Comparison of ENCODE assay signal across 7 mouse cellular contexts in genomic region chr9:20645121-20645520, GRCm38 (mm10). TPM values are rescaled to one million over a fixed set of nuclear protein-coding genes. Genes with fewer than 3 reads are reported as not detected.
DNase-seq lines count a peak whose midpoint lies in the region; ATAC-seq and TF ChIP-seq lines count a peak whose summit lies in the region.

No protein-coding gene starts in this region.

- peak overlapping the region; percentile 83 for H3K9ac ChIP-seq in lung, postnatal 0 days (replicated peaks; ENCODE audit: low read depth)
- H3K9ac ChIP-seq in stomach, embryonic 14.5 days (replicated peaks; ENCODE audit: low read depth, low read length): peak overlapping the region; percentile 77

- DNase-seq in lung, adult 2 months: no peak
- DNase-seq in lung, postnatal 25 days (ENCODE audit: low spot score): no peak
- DNase-seq in lung, postnatal 0 days (ENCODE audit: low spot score): peak; percentile 36
- DNase-seq in adrenal gland, adult 18-20 months (ENCODE audit: low spot score in 2 of 2): no peak

- H3K4me3 ChIP-seq in lung, adult 2 months (replicated peaks; ENCODE audit: extremely low read depth, low read depth, low read length): peak overlapping the region; percentile 96
- H3K4me3 ChIP-seq in bone marrow macrophage, adult 2 months (ENCODE audit: insufficient read depth, low read length): peak overlapping the region; percentile 91
- peak overlapping the region; percentile 90 for H3K4me3 ChIP-seq in lung, postnatal 0 days (ENCODE audit: low read depth, low read length)
- H3K4me3 ChIP-seq in stomach, embryonic 14.5 days (ENCODE audit: low read depth, low read length): peak overlapping the region; percentile 90

- H3K4me1 ChIP-seq in lung, adult 2 months (ENCODE audit: control insufficient read depth, insufficient read depth, low read length): peaks cover 17% of the 10 kb centered on the region
- peaks cover 5% of the 10 kb centered on the region for H3K4me1 ChIP-seq in bone marrow macrophage, adult 2 months (ENCODE audit: control insufficient read depth, insufficient read depth, low read length)
- H3K4me1 ChIP-seq in lung, postnatal 0 days (ENCODE audit: insufficient read depth, low read depth, low read length): peaks cover 7% of the 10 kb centered on the region
- H3K4me1 ChIP-seq in stomach, embryonic 14.5 days (ENCODE audit: control insufficient read depth, insufficient read depth, low read length): peaks cover 4% of the 10 kb centered on the region; the same call in 1 of the 2 replicates

- TF ChIP-seq CTCF in lung, adult 2 months (IDR thresholded peaks at IDR 0.05; ENCODE audit: insufficient read depth, low read length): no peak
- TF ChIP-seq CTCF in bone marrow macrophage, adult 2 months (IDR thresholded peaks at IDR 0.05; ENCODE audit: low read depth, low read length): no peak
- no peak for TF ChIP-seq CTCF in lung, postnatal 0 days (IDR thresholded peaks at IDR 0.05)

- peak overlapping the region; percentile 44 for H3K27ac ChIP-seq in bone marrow macrophage, adult 2 months (ENCODE audit: insufficient read depth, low read depth, low read length)
- peak overlapping the region; percentile 89 for H3K27ac ChIP-seq in lung, postnatal 0 days (ENCODE audit: low read length)
- peak overlapping the region; percentile 96; the same call in 1 of the 2 replicates for H3K27ac ChIP-seq in stomach, embryonic 14.5 days (ENCODE audit: low read length)

- H3K4me2 ChIP-seq in lung, postnatal 0 days (replicated peaks; ENCODE audit: low read depth, low read length): peak overlapping the region; percentile 97
- peak overlapping the region; percentile 100 for H3K4me2 ChIP-seq in stomach, embryonic 14.5 days (replicated peaks; ENCODE audit: low read depth, low read length)

- WGBS in lung, adult 2 months: 2% methylated on average over 17 of the region's 17 CpGs
- WGBS in lung, postnatal 0 days: 2% methylated on average over 17 of the region's 17 CpGs
- 4% methylated on average over 17 of the region's 17 CpGs for WGBS in stomach, embryonic 14.5 days

- peak; percentile 29 to 36; a peak in 2 of 4 replicates for ATAC-seq in hematopoietic stem cell, adult 5-6 weeks (replicated peaks in 1 of 2; ENCODE audit: insufficient read depth in 1 of 2, low FRiP score in 2 of 2, low TSS enrichment in 1 of 2, low read depth in 1 of 2, poor library complexity in 2 of 2, severe bottlenecking in 2 of 2)
- ATAC-seq in lung, postnatal 0 days: no peak
- no peak for ATAC-seq in stomach, embryonic 14.5 days (ENCODE audit: insufficient number of reproducible peaks, insufficient read depth, low FRiP score, low read depth)

- no peaks in the 10 kb centered on the region for H3K27me3 ChIP-seq in lung, postnatal 0 days (replicated peaks; ENCODE audit: insufficient read depth, low read length)
- no peaks in the 10 kb centered on the region for H3K27me3 ChIP-seq in stomach, embryonic 14.5 days (ENCODE audit: control insufficient read depth, insufficient read depth, low read length)

- TF ChIP-seq EP300 in lung, postnatal 0 days (IDR thresholded peaks at IDR 0.05): no peak

- H3K36me3 ChIP-seq in lung, postnatal 0 days (ENCODE audit: insufficient read depth, low read length): no peaks in the 10 kb centered on the region
- H3K36me3 ChIP-seq in stomach, embryonic 14.5 days (ENCODE audit: control insufficient read depth, insufficient read depth, low read length): peaks cover 15% of the 10 kb centered on the region; the same call in 1 of the 2 replicates

- H3K9me3 ChIP-seq in lung, postnatal 0 days (ENCODE audit: low read length): no peaks in the 10 kb centered on the region
- H3K9me3 ChIP-seq in stomach, embryonic 14.5 days (ENCODE audit: control insufficient read depth, low read depth, low read length): no peaks in the 10 kb centered on the region

- no peak for TF ChIP-seq POLR2A in lung, adult 2 months (IDR thresholded peaks at IDR 0.05; ENCODE audit: borderline replicate concordance, extremely low read depth, low read depth, low read length)
- TF ChIP-seq POLR2A in bone marrow macrophage, adult 2 months (IDR thresholded peaks at IDR 0.05; ENCODE audit: borderline replicate concordance, low read depth, low read length): no peak

RNA-seq across cellular contexts. Expression of gene Fbxl12, which starts 0.6 kb away (rescaled TPM):
- polyA plus RNA-seq in lung, adult 2 months (2012; rRNA removed): 55.6 and 59.7 TPM in 2 replicates
- polyA plus RNA-seq in bone marrow macrophage, adult 2 months (2012; ENCODE audit: insufficient read depth, insufficient read length, missing spikeins): 15.7 and 16.7 TPM in 2 replicates
- 5.3 and 5.7 TPM in 2 replicates for total RNA-seq in hematopoietic stem cell, adult 5-6 weeks (2017)
- 18.2 and 19.2 TPM in 2 replicates for polyA plus RNA-seq in lung, postnatal 0 days (2015; fragmentation: Nextera tagmentation; extraction: Ambion mirVana)
- 12.2 and 13.5 TPM in 2 replicates for polyA plus RNA-seq in stomach, embryonic 14.5 days (2014; fragmentation: Nextera tagmentation; extraction: Ambion mirVana)
- 10 to 100 TPM; 18.3 to 19.4 TPM for total RNA-seq in adrenal gland, adult 18-20 months (2021)

RNA-seq across cellular contexts. Expression of gene Ubl5, which starts 2.4 kb away (rescaled TPM):
- 172 and 176 TPM in 2 replicates for polyA plus RNA-seq in lung, adult 2 months (2012; rRNA removed)
- polyA plus RNA-seq in bone marrow macrophage, adult 2 months (2012; ENCODE audit: insufficient read depth, insufficient read length, missing spikeins): 309 and 316 TPM in 2 replicates
- 63.3 and 185 TPM in 2 replicates for total RNA-seq in hematopoietic stem cell, adult 5-6 weeks (2017)
- 394 and 396 TPM in 2 replicates for polyA plus RNA-seq in lung, postnatal 0 days (2015; fragmentation: Nextera tagmentation; extraction: Ambion mirVana)
- polyA plus RNA-seq in stomach, embryonic 14.5 days (2014; fragmentation: Nextera tagmentation; extraction: Ambion mirVana): 362 and 386 TPM in 2 replicates
- 100 to 1,000 TPM; 352 to 436 TPM for total RNA-seq in adrenal gland, adult 18-20 months (2021)

RNA-seq across cellular contexts. Expression of gene Pin1, which starts 6.8 kb away (rescaled TPM):
- 14.8 and 17.9 TPM in 2 replicates for polyA plus RNA-seq in lung, adult 2 months (2012; rRNA removed)
- polyA plus RNA-seq in bone marrow macrophage, adult 2 months (2012; ENCODE audit: insufficient read depth, insufficient read length, missing spikeins): 11.4 and 11.5 TPM in 2 replicates
- total RNA-seq in hematopoietic stem cell, adult 5-6 weeks (2017): 8.9 and 13.4 TPM in 2 replicates
- polyA plus RNA-seq in lung, postnatal 0 days (2015; fragmentation: Nextera tagmentation; extraction: Ambion mirVana): 30.1 and 32.9 TPM in 2 replicates
- 45.7 and 46.5 TPM in 2 replicates for polyA plus RNA-seq in stomach, embryonic 14.5 days (2014; fragmentation: Nextera tagmentation; extraction: Ambion mirVana)
- total RNA-seq in adrenal gland, adult 18-20 months (2021): 10 to 100 TPM; 24.9 to 27.7 TPM

Comparison
In these comparisons a context has a peak if more than half of its experiments do, and no peak if none do; other contexts are left out.
1. H3K27ac ChIP-seq: peak in every context shown above with its lines; median percentile 96 in stomach, embryonic 14.5 days; 89 in lung, postnatal 0 days; 44 in bone marrow macrophage, adult 2 months.
2. ATAC-seq: peak in hematopoietic stem cell, adult 5-6 weeks (2 of 2); none in lung, postnatal 0 days (single experiment) and stomach, embryonic 14.5 days (single experiment).
3. Peak in every context shown above with its lines, with median percentiles within 50 percentile points of each other: H3K4me3 ChIP-seq.